Mouse (Mus musculus) thymus, adult 2 months (tissue): Measurements from ENCODE around the gene Dnah8.

Source experiments
- CTCF ChIP-seq: fragments of 200-500 bp; IDR thresholded peaks from 2 replicates; pipeline ENCODE4 v1.5.1; 2012; ENCODE audit warnings: mild to moderate bottlenecking, control low read depth, low read length, moderate library complexity, borderline replicate concordance; ENCODE audit not compliant: control insufficient read depth, poor library complexity, insufficient read depth; ENCODE audit errors: extremely low read depth
- POLR2A ChIP-seq: fragments of 200-500 bp; IDR thresholded peaks from 2 replicates; pipeline ENCODE4 v1.6.1; 2012; ENCODE audit warnings: mild to moderate bottlenecking, low read length, control low read depth, moderate library complexity; ENCODE audit not compliant: control insufficient read depth, poor library complexity, insufficient read depth; ENCODE audit errors: extremely low read depth

DNA sequence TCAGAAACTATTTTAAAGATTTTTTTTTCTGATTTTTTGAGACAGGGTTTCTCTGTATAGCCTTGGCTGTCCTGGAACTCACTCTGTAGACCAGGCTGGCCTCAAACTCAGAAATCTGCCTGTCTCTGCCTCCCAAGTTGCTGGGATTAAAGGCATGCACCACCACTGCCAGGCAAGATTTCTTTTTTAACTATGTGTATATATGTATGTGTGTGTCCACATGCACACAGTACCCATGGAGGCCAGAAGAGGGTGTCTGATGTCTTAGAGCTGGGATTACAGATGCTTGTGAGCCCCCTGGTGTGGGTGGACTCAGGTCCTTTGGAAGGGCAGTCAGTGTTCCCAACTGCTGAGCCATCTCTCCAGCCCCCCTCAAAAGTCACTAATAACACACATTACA lies 150.3 kb downstream of the Dnah8 start:
- no peak for TF ChIP-seq CTCF
- no peak for TF ChIP-seq POLR2A
